Mouse (Mus musculus): Measurements from ENCODE around the gene Clec4f.

The Clec4f gene

DNA sequence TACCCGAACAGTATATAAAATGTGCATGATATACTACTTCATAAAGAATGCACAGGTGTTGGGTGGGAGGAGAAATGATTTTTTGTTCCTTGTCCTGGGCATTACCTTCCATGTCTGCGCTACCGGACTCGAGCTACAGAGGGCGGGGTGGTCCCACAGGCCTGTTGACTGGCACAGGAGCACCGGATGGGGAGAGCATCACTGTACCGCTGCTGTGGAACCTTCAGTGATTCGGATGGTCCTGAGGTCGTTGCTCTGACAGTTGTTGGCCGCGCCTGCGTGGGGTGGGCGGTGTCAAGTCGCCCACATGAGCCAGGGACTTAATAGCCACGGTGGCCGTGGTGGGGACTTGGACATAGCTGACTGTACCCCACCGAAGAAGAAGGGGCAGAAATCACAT is 29.2 kb downstream of the Clec4f start:
- DNase-seq, result peak; percentile 34

GRCm38 (mm10) chr6:83619955-83620354 is 36.0 kb downstream of the Clec4f start:
- DNase-seq, result peak; percentile 80

- peak; percentile 58 for DNase-seq
Measured at GRCm38 (mm10) chr6:83617581-83618335, 38.2 kb downstream of the Clec4f start.

GRCm38 (mm10) chr6:83616512-83616911 is 39.5 kb downstream of the Clec4f start:
- peak; percentile 95 for DNase-seq

DNA sequence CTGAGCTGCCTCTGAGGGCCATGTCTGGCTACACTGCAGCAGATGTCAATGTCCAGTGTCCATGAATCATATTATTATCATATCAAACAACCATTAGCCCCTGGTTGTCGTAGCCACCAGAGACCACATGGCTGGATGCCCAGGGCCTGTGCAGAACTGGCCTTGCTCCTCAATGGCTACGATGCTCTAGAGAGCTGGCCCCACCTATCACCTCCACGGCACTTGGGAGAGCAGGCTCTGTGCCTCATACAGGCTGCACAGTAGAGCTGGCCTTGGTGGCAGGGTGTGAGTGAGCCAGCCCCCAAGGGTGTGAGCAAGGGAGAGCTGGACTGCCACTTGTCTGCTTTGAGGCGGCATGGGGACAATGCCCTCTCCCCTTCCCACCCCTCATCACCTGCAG is 41.5 kb downstream of the Clec4f start:
- peak; percentile 87 for DNase-seq

DNA sequence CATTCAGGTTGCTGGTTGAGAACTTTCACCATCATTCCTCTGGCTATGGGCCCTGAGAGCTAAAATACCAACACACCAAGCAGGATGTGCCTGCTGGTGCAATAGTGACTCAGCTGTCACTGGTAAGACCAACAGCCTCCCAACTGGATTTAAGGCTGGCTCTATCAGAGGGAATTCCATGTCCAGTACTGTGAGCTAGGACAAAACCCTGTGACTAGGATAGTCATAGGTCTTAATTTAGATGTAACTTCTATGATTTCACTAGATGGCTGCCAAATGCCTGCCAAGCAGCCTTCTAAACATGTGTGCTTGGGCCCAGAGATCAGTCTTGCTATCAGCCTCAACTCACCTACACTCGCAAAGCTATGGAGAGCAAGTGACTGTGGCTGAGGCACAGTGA is 43.0 kb downstream of the Clec4f start:
- peak; percentile 89 for DNase-seq

DNA sequence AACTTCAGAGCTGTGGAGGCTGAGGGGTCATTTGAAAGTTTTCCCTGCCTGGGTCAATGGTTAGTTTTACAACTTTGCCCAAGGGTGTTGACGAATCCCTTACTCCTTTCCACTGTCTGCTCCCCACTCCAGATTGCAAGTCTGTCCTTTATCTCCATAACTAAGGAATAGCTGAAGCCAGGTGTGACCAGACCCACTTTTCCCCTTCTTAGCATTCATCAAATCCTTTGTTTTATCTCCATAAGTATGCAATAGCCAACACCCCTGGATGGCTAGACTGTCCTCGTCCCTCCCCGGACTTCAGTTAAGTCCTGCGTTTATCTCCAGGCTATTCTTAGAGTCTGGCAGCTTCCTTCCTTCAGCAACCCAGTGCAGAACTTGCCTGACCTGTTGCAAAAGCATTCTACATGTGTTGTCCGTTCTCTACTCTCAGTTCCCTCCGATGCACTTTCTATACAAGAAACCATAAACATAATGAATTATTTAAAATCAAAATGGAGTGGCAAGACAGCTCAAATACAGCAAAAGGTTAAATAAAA is 56.3 kb downstream of the Clec4f start:
- peak; percentile 95 for DNase-seq

DNA sequence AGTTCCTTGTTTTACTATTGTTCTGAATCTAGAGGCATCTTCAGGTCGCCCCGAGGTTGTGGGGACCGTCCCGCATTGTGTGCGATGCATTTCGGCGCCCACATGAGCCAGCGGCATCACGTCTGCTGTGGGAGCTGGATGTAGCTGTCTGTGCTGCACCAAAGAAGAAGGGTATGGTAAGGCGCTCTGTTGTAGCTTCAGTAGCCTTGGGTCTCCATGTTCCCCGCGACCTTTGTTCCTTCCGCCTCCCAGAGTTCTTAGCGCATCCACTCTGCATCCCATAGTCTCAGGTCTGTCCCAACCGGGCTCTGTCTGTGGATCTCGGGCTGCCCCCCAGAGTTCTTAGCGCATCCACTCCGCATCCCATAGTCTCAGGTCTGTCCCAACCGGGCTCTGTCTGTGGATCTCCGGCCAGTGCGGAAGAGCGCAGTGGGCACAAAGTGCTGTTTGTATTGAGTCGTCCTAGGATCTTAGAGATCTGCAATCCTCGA is 56.9 kb downstream of the Clec4f start:
- peak; percentile 80 for DNase-seq

DNA sequence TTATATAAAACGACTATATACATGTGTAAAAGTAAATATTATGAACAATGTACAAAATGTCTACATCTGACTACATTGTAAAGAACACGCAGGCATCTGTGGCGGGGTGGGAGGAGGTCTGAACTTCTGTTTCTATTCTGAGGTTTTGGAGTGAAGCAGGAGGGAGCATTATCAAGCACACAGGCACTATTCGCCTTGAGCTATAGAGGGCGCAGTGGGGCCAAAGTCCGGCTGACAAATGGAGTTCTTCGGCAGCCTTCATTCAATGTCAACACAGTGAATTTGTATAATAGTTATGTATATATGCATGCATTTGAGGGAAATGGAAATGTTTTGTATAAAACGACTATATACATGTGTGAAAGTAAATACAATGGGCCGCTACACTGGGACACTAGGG is 57.3 kb downstream of the Clec4f start:
- DNase-seq, result peak; percentile 91

DNA sequence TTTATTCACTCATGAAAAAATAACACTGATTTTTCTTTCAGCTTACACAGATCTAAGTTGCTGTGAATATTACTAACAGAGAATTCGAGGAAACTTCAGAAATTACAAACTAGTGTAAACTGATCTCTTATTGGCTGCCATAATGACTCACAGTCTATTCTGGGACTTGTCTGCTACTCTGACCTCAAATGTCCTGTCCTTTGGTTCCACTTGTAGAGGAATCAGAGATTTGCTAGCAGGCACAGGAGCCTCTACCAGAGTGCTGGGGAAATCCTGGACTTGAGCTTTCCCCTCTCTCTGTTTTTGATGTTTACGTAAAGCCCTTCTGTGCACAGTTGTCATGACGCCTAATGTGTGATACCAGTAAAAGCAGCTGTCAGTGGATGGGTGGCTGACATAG is 58.0 kb downstream of the Clec4f start:
- peak; percentile 92 for DNase-seq

DNA sequence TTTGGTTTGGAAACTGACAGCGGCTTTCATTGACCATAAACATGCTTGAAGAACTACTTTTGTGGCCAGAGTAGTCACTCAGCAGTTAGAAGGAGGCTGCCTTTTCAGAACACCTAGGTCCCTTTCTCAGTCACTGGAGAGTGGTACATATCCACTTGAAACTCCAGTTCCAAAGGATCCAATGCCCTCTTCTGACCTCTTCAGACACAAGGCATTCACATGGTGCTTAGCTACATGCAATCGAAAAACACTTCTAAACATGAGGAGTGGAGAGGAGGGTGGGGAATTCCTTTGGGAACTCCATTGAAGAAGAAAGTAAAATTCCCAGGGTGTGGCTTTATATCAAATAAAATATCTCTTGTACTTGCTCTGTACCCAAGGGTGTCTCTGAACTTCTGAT is 61.0 kb downstream of the Clec4f start:
- peak; percentile 55 for DNase-seq
